Mouse (Mus musculus): ENCODE measurements around the gene Ddah1.

GRCm38 (mm10) chr3:145798042-145798441 lies 39.6 kb downstream of the Ddah1 start:
- TF ChIP-seq CTCF (IDR thresholded peaks at IDR 0.05; ENCODE audit: low read depth) (no peak), EP300 (IDR thresholded peaks at IDR 0.05; ENCODE audit: low read depth) (no peak)

All from heart, postnatal 0 days (tissue).